Mouse (Mus musculus): ENCODE data around the gene Zfp319.

The Zfp319 gene

GRCm38 (mm10) chr8:95306431-95306830 is 25.3 kb downstream of the Zfp319 start, which contains the start of gene Cngb1:
Gene Cngb1 (minus strand): TSS chr8:95306585.
- DNase-seq: no peak

- DNase-seq: no peak
Observed at GRCm38 (mm10) chr8:95305526-95305925, 26.2 kb downstream of the Zfp319 start.

- peak; percentile 53 for DNase-seq
Observed at GRCm38 (mm10) chr8:95302410-95302809, 29.3 kb downstream of the Zfp319 start.

DNA sequence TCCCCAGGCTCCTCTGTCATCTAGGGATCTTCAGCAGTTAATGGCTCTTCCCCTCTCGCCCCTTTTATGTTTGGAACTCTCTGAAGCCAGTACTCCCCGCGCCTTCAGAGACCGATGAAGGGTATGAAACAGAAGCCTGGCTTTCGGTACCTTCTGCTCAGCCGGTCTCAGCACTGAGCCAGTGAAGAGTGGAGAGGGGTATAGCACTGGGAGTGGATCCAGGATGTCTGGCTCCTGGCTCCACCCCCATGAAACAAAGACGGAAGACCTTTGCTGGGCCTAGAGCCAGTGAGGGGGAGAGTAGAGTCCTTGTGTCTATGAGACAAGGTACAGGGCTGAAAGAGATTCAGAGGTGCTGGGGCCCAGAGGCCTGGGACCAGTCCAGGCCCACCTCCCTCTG is 37.9 kb downstream of the Zfp319 start:
- peak; percentile 68 for DNase-seq

GRCm38 (mm10) chr8:95293172-95293571 is 38.6 kb downstream of the Zfp319 start:
- peak; percentile 93 for DNase-seq

DNA sequence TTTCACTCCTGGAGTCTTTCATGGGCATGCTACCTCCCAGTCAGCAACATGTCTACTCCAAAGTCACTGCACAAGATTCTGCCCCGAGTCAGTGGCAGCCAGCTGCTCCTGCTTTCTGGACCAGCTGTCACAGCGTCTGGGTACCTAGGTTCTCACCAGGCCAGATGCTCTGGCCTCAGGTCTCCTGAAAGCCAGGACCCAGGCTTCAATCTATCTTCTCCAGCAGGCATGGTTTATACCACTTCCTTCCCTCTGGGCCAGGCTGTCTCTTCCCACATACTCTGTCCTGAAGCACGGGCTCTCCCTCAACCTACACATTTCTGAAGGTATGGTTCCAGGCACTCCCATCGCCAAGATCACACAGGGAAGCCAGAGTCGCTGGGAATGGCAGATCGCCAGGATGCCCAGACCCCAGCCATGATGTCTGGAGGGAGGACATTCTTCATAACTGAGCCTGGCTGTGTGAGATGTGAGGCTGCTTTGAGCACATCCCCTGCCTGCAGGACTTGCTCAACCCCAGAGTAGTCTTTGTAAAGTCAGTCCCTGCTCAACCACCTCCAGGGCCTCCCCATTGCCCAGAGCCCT is 42.6 kb downstream of the Zfp319 start:
- DNase-seq: no peak

GRCm38 (mm10) chr8:95281493-95281892 is 50.3 kb downstream of the Zfp319 start:
- no peak for DNase-seq

All from kidney, postnatal 14 days (tissue).